In the genomic region with DNA sequence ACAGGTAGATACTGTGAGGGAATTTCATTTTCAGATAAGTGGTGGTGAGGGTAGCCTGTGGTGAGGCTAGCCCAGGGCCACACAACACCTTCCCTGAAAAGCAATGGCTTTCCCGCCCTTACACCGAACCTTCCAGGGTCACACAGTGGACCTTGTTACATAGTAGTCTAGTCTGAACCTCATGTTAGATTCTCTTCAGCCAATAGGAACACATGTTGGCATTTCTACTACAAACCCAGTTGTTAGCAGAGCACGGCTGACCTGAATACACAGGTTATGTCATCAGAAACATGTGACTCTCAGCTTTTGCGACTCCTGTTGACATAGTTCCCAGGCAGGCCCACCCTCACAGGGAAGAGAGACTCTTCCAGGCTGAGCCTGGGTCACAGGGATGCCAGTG, we compare ENCODE assay signal across 10 mouse cellular contexts. TPM values are rescaled to one million over a fixed set of nuclear protein-coding genes. Genes with fewer than 3 reads are reported as not detected.
DNase-seq lines count a peak whose midpoint lies in the region; ATAC-seq lines count a peak whose summit lies in the region.
"Had no signal": no experiment of that assay in that cellular context is flagged by ENCODE, and none has a peak within 500 bp of the region (broad histone marks: within the 10 kb centered on the region; RNA-seq: fewer than 3 reads in every experiment).

No protein-coding gene starts in this region.

- ATAC-seq in lung, embryonic 16.5 days (ENCODE audit: low read depth): peak; percentile 15
- ATAC-seq in hindbrain, embryonic 16.5 days: peak; percentile 12
- 0 out of 2 replicates have a peak, but pooled peaks have one; percentile 27 for ATAC-seq in midbrain, embryonic 16.5 days
- ATAC-seq in activated CD4-positive, CD25-positive, alpha-beta regulatory T cell, adult 4 months: no peak

- H3K4me2 ChIP-seq in lung, embryonic 16.5 days (ENCODE audit: low read depth, low read length): no peak overlapping the region
- no peak overlapping the region for H3K4me2 ChIP-seq in hindbrain, embryonic 16.5 days (ENCODE audit: low read length)
- H3K4me2 ChIP-seq in midbrain, embryonic 16.5 days (ENCODE audit: low read length): no peak overlapping the region

- WGBS in heart, embryonic 10.5 days: 73% methylated on average over 4 of the region's 4 CpGs
- WGBS in lung, embryonic 16.5 days: 46% methylated on average over 4 of the region's 4 CpGs
- 77% methylated on average over 4 of the region's 4 CpGs for WGBS in hindbrain, embryonic 16.5 days
- 90% methylated on average over 4 of the region's 4 CpGs for WGBS in midbrain, embryonic 16.5 days

- H3K36me3 ChIP-seq in heart, embryonic 10.5 days: no peaks in the 10 kb centered on the region
- H3K36me3 ChIP-seq in lung, embryonic 16.5 days (ENCODE audit: control insufficient read depth, insufficient read depth, low read length): no peaks in the 10 kb centered on the region
- no peaks in the 10 kb centered on the region for H3K36me3 ChIP-seq in hindbrain, embryonic 16.5 days (ENCODE audit: control insufficient read depth, insufficient read depth, low read length)
- no peaks in the 10 kb centered on the region for H3K36me3 ChIP-seq in midbrain, embryonic 16.5 days (ENCODE audit: control insufficient read depth, insufficient read depth, low read length)

- intact Hi-C loops in heart, postnatal 25 days (cut with DNase I): no loop called here

- DNase-seq in heart, embryonic 10.5 days (ENCODE audit: low spot score): peak; percentile 62
- DNase-seq in heart, postnatal 25 days (ENCODE audit: low spot score): no peak
- no peak for DNase-seq in lung, postnatal 36 days
- DNase-seq in adrenal gland, adult 18-20 months (ENCODE audit: low spot score in 2 of 2): no peak
- DNase-seq: right cerebral cortex, adult 18-20 months had no signal

- H3K9me3 ChIP-seq in heart, embryonic 10.5 days: no peaks in the 10 kb centered on the region
- H3K9me3 ChIP-seq in lung, embryonic 16.5 days (ENCODE audit: control insufficient read depth, low read length): no peaks in the 10 kb centered on the region
- no peaks in the 10 kb centered on the region; the same call in 1 of the 2 replicates for H3K9me3 ChIP-seq in hindbrain, embryonic 16.5 days (ENCODE audit: control insufficient read depth, low read length)
- no peaks in the 10 kb centered on the region for H3K9me3 ChIP-seq in midbrain, embryonic 16.5 days (replicated peaks; ENCODE audit: control insufficient read depth, low read length, poor library complexity, severe bottlenecking)

- peaks cover 46% of the 10 kb centered on the region for H3K4me1 ChIP-seq in heart, embryonic 10.5 days
- peaks cover 36% of the 10 kb centered on the region for H3K4me1 ChIP-seq in lung, embryonic 16.5 days (replicated peaks; ENCODE audit: control insufficient read depth, insufficient read depth, low read length)
- H3K4me1 ChIP-seq in hindbrain, embryonic 16.5 days (ENCODE audit: control insufficient read depth, insufficient read depth, low read depth, low read length): peaks cover 22% of the 10 kb centered on the region
- peaks cover 10% of the 10 kb centered on the region for H3K4me1 ChIP-seq in midbrain, embryonic 16.5 days (ENCODE audit: control insufficient read depth, insufficient read depth, low read length)

- 0 out of 2 replicates have a peak overlapping the region, but pooled peaks have one; percentile 9 for H3K4me3 ChIP-seq in heart, embryonic 10.5 days
- H3K4me3 ChIP-seq in lung, embryonic 16.5 days (ENCODE audit: low read length): no peak overlapping the region
- H3K4me3 ChIP-seq in hindbrain, embryonic 16.5 days (ENCODE audit: low read length): no peak overlapping the region
- H3K4me3 ChIP-seq in midbrain, embryonic 16.5 days (ENCODE audit: low read depth, low read length): no peak overlapping the region

- H3K27ac ChIP-seq in heart, embryonic 10.5 days: peak overlapping the region; percentile 84
- H3K27ac ChIP-seq in lung, embryonic 16.5 days (ENCODE audit: low read length): peak overlapping the region; percentile 92
- peak overlapping the region; percentile 7; the same call in 1 of the 2 replicates for H3K27ac ChIP-seq in hindbrain, embryonic 16.5 days (ENCODE audit: low read depth, low read length)
- H3K27ac ChIP-seq in midbrain, embryonic 16.5 days (ENCODE audit: low read length): no peak overlapping the region

- H3K27me3 ChIP-seq in heart, embryonic 10.5 days (ENCODE audit: insufficient read depth, poor library complexity, severe bottlenecking): no peaks in the 10 kb centered on the region
- H3K27me3 ChIP-seq in lung, embryonic 16.5 days (ENCODE audit: control insufficient read depth, insufficient read depth, low read depth, low read length): no peaks in the 10 kb centered on the region
- no peaks in the 10 kb centered on the region for H3K27me3 ChIP-seq in hindbrain, embryonic 16.5 days (replicated peaks; ENCODE audit: control insufficient read depth, insufficient read depth, low read length)
- H3K27me3 ChIP-seq in midbrain, embryonic 16.5 days (ENCODE audit: control insufficient read depth, insufficient read depth, low read depth, low read length): no peaks in the 10 kb centered on the region
- H3K27me3 ChIP-seq: Patski had no signal

- no peak overlapping the region for H3K9ac ChIP-seq in lung, embryonic 16.5 days (ENCODE audit: low read length)
- no peak overlapping the region for H3K9ac ChIP-seq in hindbrain, embryonic 16.5 days (ENCODE audit: low read depth, low read length)
- no peak overlapping the region for H3K9ac ChIP-seq in midbrain, embryonic 16.5 days (ENCODE audit: low read depth, low read length)

RNA-seq across cellular contexts. Expression of a gene that starts 33.9 kb away (rescaled TPM):
- polyA plus RNA-seq in heart, embryonic 10.5 days (2016; fragmentation: Nextera tagmentation; extraction: Ambion mirVana): 9.5 and 18.1 TPM in 2 replicates
- under 1 TPM; 0.36 to 0.48 TPM for total RNA-seq in heart, postnatal 25 days (2021)
- polyA plus RNA-seq in lung, embryonic 16.5 days (2015; fragmentation: Nextera tagmentation; extraction: Ambion mirVana): 26.7 TPM in 2 replicates
- polyA plus RNA-seq in hindbrain, embryonic 16.5 days (2015; fragmentation: Nextera tagmentation; extraction: Ambion mirVana): 22.9 and 29.6 TPM in 2 replicates
- 29.6 and 34.9 TPM in 2 replicates for polyA plus RNA-seq in midbrain, embryonic 16.5 days (2015; fragmentation: Nextera tagmentation; extraction: Ambion mirVana)
- total RNA-seq in adrenal gland, adult 18-20 months (2021): 1 to 10 TPM; 1.6 to 1.9 TPM
- under 1 TPM in 1 of 2 experiments, not detected in 1; 0.20 TPM for polyA plus RNA-seq in activated CD4-positive, CD25-positive, alpha-beta regulatory T cell, adult 4 months (2017; shearing (Covaris generic))
